Mouse (Mus musculus) ES-Bruce4 (cell line): ENCODE measurements around the gene Atp8a2. TPM values are rescaled to one million over a fixed set of nuclear protein-coding genes. Genes with fewer than 3 reads are reported as not detected.
"Not testable (repeated sequence)": the region's sequence is repeated elsewhere in the genome, so short reads cannot be mapped to it uniquely, and the experiment has no call there.

Source experiments
- H3K27ac ChIP-seq: 2 replicates; pipeline ENCODE4 v1.5.1; 2012; ENCODE audit warnings: low read length, inconsistent platforms; ENCODE audit not compliant: insufficient read depth
- H3K27me3 ChIP-seq: 2 replicates; pipeline ENCODE4 v1.6.1; 2012; ENCODE audit warnings: mild to moderate bottlenecking, low read length, inconsistent platforms; ENCODE audit not compliant: control insufficient read depth, poor library complexity, insufficient read depth, severe bottlenecking
- H3K36me3 ChIP-seq: 2 replicates; pipeline ENCODE4 v1.6.1; 2012; ENCODE audit warnings: inconsistent platforms, mild to moderate bottlenecking, low read length, moderate library complexity; ENCODE audit not compliant: control insufficient read depth, poor library complexity, insufficient read depth, severe bottlenecking
- H3K4me1 ChIP-seq: one replicate; pipeline ENCODE4 v1.8.1; 2011; ENCODE audit warnings: low read length; ENCODE audit not compliant: control insufficient read depth, insufficient read depth
- H3K4me3 ChIP-seq: 2 replicates; pipeline ENCODE4 v1.5.1; 2011; ENCODE audit warnings: low read depth, mild to moderate bottlenecking, low read length
- H3K9ac ChIP-seq: 2 replicates; pipeline ENCODE4 v1.6.1; 2012; ENCODE audit warnings: low read depth, mild to moderate bottlenecking, inconsistent platforms; ENCODE audit not compliant: poor library complexity, severe bottlenecking
- H3K9me3 ChIP-seq: replicated peaks from 2 replicates; pipeline ENCODE4 v1.6.1; 2012; ENCODE audit warnings: mild to moderate bottlenecking, low read length, inconsistent platforms; ENCODE audit not compliant: control insufficient read depth, poor library complexity, insufficient read depth, severe bottlenecking
- CTCF ChIP-seq: IDR thresholded peaks from one replicate; pipeline ENCODE4 v1.8.1; 2011; ENCODE audit warnings: low read depth, low read length
- EP300 ChIP-seq: IDR thresholded peaks from 2 replicates; pipeline ENCODE4 v1.6.1; 2011; ENCODE audit warnings: low read depth, low read length; ENCODE audit not compliant: insufficient read depth
- POLR2A ChIP-seq: IDR thresholded peaks from one replicate; pipeline ENCODE4 v1.8.1; 2011; ENCODE audit warnings: low read length; ENCODE audit not compliant: insufficient read depth
- polyA plus RNA-seq: library from polyadenylated mRNA; stranded (reverse); fragments of >200 nt; gene quantifications from 2 replicates; pipeline ENCODE4 v1.2.4, GENCODE M21; 2011; ENCODE audit warnings: low read depth; ENCODE audit not compliant: missing spikeins, insufficient read depth, insufficient read length

Gene Atp8a2
- polyA plus RNA-seq, 1 experiment: 1.1 TPM

DNA sequence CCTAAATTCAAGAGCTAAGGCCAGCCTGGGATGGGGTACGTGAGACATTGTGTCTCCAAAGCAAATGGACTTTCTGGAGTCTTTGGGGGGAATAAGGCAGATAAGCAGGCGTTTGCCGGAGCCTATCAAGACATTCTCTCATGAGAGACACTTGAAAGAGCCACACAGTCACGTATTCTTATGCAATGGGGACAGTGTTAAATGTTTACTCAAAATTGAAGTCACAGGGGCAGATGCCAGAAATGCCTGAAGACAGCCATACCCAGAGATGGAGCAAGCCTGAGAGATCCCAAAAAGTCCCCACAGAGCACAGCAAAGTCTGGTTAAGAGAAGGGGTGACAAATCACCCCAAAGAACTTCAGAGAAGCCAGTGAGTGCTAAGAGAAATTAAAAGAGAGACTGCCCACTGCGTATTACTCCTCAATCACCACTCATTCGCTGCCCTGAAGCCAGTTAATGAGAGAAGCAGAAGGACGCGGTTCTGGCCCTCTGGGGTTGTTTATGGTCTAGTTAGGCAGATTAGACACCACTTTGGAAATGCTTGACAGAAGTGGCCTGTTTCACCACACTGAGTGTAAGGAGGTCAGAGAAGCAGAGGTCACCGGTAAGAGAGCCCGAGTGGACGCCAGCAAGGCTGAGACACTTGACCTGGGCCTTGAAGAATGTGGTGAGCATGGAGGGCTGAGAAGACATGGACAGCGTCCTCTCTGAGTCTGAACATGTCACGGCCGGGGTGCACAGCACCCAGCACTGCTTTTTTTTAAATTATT is 356.8 kb downstream of the Atp8a2 start:
- H3K4me1 ChIP-seq: no peaks in the 10 kb centered on the region
- no peaks in the 10 kb centered on the region for H3K27me3 ChIP-seq
- H3K27ac ChIP-seq: no peak overlapping the region
- no peaks in the 10 kb centered on the region for H3K9me3 ChIP-seq
- no peaks in the 10 kb centered on the region for H3K36me3 ChIP-seq
- H3K4me3 ChIP-seq: no peak overlapping the region
- H3K9ac ChIP-seq: no peak overlapping the region
- no peak for TF ChIP-seq POLR2A
- no peak for TF ChIP-seq CTCF
- no peak for TF ChIP-seq EP300

DNA sequence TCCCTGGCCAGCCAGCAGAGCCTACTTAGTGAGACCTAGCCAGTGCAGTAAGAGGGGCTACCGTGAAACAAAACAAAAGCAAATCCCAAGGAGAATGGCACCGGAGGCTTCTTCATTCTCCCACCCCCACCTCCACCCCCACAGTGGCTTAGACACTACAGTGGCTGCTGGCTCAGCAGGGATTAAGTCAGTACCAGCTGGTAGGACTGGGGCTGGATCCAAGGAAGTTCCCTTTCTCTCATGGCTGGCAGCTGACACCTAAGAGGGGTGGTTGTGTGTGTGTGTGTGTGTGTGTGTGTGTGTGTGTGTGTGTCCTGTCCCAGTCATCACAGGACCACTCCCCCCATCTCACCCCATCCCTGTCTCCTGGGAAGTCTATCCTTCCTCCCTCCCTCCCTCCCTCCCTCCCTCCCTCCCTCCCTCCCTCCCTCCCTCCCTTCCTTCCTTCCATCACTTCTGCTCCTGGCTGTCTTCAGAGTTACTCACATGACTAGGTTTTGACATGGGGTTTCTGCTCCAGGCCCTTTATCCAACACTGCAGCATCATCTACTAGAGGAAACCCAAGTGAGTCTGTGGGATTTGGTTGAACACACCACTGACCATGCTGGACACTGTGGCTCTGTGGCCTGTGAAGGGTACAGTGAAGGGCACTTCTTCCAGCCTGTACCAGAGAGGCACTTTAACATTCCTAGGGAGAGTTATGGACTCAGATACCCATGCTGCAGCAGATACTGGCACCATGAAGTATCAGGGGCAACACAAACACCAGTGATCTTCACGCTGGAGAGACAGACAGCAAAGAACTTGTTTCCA is 358.3 kb downstream of the Atp8a2 start:
- H3K9me3 ChIP-seq, H3K4me3 ChIP-seq, H3K9ac ChIP-seq, H3K36me3 ChIP-seq, H3K4me1 ChIP-seq, H3K27ac ChIP-seq, H3K27me3 ChIP-seq: not testable (repeated sequence)

DNA sequence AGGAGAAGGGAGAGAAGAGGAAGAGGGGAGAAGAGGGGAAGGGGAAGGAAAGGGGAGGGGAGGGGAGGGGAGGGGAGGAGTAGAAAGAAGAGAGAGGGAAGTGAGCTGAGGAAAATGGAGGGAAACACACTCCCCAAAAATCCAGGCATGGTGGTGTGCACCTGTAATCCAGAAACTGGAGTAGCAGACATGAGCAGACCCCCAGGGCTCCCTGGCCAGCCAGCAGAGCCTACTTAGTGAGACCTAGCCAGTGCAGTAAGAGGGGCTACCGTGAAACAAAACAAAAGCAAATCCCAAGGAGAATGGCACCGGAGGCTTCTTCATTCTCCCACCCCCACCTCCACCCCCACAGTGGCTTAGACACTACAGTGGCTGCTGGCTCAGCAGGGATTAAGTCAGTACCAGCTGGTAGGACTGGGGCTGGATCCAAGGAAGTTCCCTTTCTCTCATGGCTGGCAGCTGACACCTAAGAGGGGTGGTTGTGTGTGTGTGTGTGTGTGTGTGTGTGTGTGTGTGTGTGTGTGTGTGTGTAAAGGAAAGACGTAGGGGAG is 359.2 kb downstream of the Atp8a2 start:
- not testable (repeated sequence) for H3K4me1 ChIP-seq, H3K36me3 ChIP-seq, H3K9me3 ChIP-seq, H3K27me3 ChIP-seq, H3K9ac ChIP-seq, H3K4me3 ChIP-seq, H3K27ac ChIP-seq

DNA sequence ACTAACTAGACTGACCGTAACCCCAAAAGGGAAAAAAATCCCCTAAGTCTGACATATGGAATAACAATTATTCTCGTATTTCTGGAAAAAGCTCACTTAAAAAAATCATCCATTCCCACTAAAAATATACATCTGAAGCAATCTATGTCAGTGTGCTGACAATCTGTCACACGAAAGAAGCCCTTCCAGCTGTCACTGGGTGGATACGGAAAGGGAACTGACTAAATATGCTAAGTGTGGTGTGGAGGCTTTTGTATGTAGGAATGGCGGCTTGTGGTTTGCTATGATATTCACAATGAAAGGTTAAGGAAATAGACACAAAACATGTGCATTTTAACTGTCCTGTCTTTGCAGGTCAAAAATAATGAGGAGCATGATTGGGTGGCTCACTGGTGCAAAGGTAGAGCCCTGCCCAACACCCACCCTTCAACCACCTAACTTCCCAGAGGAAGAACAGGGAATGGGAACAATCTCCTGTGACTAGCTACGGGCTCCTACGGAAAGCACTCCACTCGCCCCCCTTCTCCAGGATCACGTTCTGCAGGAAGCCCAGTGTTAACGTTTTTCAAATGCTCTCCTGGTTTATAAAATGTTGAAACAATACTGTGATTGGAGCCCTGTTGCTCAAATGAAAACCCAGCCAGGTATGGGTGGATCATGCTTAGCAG is 360.0 kb downstream of the Atp8a2 start:
- no peak overlapping the region for H3K4me3 ChIP-seq
- no peaks in the 10 kb centered on the region for H3K9me3 ChIP-seq
- no peaks in the 10 kb centered on the region for H3K27me3 ChIP-seq
- no peak overlapping the region for H3K9ac ChIP-seq
- no peak overlapping the region for H3K27ac ChIP-seq
- H3K4me1 ChIP-seq: no peaks in the 10 kb centered on the region
- no peak for TF ChIP-seq POLR2A
- no peak for TF ChIP-seq CTCF
- no peaks in the 10 kb centered on the region for H3K36me3 ChIP-seq

DNA sequence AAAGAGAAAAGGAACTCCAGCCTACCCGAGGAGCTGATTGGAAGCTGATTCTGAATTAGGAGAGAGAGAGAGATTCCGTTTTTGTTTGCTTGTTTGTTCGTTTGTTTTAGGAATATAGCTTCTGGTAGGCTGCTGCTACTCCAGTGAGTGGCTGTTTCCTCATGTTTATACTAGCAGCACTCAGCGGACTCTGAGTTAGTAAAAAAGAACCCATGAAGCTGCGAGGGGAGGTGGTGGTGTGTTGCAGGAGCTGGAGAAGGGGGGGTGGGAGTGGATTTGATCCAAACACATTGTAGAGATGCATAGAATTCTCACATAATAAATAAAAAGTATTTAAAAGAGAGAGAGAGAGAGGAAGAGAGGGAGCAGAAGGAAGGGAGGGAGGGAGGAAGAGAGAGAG is 367.4 kb downstream of the Atp8a2 start:
- Histone ChIP-seq H3K4me3 (no peak overlapping the region), H3K27me3 (no peaks in the 10 kb centered on the region; the same call in 1 of the 2 replicates), H3K36me3 (no peaks in the 10 kb centered on the region), H3K27ac (no peak overlapping the region), H3K4me1 (no peaks in the 10 kb centered on the region), H3K9ac (no peak overlapping the region), H3K9me3 (no peaks in the 10 kb centered on the region)
- TF ChIP-seq EP300 (no peak), POLR2A (no peak), CTCF (no peak)

DNA sequence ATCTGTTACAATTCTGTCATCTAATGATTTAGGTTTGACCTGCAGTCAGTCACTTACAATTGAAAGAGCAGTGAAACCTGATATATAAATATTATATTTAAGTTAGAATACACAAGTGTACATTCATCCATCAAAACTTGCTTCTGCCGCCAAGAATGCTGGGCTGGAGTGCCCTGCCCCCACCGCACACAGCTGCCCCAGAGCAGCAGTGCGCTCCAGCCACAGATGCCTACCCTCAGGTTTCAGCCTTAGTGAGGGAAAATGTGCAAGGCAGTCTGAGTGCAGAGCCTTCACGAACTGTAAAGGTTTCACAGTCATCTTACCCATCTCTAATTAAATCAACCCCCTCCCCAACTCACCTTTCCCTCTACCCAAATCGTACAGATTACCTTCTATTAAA is 369.6 kb downstream of the Atp8a2 start:
- no peak overlapping the region for H3K4me3 ChIP-seq
- no peaks in the 10 kb centered on the region for H3K4me1 ChIP-seq
- no peaks in the 10 kb centered on the region for H3K9me3 ChIP-seq
- no peaks in the 10 kb centered on the region; the same call in 1 of the 2 replicates for H3K27me3 ChIP-seq
- H3K27ac ChIP-seq: no peak overlapping the region
- H3K9ac ChIP-seq: no peak overlapping the region
- no peaks in the 10 kb centered on the region for H3K36me3 ChIP-seq
- TF ChIP-seq POLR2A (no peak), EP300 (no peak), CTCF (no peak)
